Mouse (Mus musculus) testis, postnatal 14 days (tissue): Measurements from ENCODE around the gene Galntl6.
"Not testable (repeated sequence)": the region's sequence is repeated elsewhere in the genome, so short reads cannot be mapped to it uniquely, and the experiment has no call there.

Experiments
- DNase-seq: peaks from one replicate; pipeline ENCODE4 v3.0.0; 2021; ENCODE audit warnings: low spot score

The Galntl6 gene

DNA sequence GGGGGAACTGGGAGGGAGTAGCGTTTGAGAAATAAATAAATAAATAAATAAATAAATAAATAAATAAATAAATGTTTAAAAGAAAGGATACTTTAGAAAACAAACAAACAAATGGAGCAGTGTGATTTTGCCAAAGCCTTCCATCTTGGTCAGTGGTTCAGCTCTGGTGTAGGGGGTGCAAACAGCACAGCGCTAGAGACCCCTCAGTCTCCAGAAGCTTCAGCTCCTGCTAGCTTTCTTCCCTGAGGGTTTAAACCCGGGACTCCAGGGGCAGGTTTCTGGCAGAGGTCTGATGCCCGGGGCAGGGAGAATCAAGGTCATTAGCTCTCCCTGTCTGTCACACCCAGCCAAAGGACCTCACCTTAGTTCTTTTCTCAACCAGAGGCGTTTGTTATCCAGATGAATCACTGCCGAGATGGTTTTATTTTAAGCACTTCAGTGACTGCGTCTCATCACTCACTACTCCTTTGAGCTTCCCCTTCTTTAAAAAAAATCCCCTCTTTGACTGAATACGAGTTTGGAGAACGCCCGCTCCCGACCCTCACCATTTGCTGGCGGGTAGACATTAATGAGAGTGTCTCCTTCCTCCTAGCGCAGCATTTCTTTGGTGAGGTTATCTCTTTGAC is 1146.6 kb downstream of the Galntl6 start:
- DNase-seq = no peak

DNA sequence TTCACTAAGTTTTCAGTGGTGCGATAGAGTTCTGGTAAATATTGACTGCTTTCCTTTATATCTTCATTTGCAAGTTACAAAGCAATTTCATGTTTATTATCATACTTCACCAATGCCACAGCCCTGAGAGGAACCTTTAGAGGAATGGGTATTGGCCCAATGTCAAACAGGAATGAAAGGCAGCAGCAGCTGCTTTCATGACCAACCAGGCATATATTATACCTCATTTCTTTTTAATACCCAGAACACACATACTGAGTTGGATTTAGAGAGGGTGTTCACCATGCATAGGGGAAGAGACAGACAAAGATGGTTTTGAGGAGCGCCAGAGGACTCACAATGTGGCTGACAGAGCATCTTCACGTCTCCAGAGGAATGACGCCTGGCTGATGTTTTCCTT is 1147.2 kb downstream of the Galntl6 start:
- DNase-seq = no peak

DNA sequence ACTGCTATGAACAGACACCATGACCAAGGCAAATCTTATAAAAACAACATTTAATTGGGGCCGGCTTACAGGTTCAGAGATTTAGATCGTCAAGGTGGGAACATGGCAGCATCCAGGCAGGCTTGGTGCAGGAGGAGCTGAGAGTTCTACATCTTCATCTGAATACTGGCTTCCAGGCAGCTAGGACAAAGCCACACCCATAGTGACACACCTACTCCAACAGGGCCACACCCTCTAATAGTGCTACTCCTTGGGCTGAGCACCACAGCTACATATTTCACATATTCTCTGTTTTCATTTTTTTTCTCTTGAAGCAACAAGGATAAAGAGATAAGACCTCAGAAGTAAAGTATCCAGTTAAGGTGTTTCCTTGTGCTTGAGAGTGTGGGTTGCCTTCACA is 1149.8 kb downstream of the Galntl6 start:
- not testable (repeated sequence) for DNase-seq

DNA sequence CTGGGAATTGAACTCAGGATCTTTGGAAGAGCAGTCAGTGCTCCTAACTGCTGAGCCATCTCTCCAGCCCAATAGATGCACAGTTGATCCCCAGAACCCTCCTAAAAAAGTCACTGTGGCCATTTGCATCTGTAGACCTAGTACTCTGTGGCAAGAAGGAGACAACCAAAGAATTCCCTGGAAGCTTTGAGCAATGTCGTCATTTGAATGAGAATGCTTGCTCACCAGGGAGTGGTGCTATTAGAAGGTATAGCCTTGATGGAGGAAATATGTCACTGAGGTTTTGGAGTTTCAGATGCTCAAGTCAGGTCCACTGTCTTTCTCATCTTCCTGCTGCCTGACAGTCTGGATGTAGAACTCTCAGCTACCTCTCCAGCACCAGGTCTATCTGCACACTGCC is 1151.5 kb downstream of the Galntl6 start:
- DNase-seq = no peak

DNA sequence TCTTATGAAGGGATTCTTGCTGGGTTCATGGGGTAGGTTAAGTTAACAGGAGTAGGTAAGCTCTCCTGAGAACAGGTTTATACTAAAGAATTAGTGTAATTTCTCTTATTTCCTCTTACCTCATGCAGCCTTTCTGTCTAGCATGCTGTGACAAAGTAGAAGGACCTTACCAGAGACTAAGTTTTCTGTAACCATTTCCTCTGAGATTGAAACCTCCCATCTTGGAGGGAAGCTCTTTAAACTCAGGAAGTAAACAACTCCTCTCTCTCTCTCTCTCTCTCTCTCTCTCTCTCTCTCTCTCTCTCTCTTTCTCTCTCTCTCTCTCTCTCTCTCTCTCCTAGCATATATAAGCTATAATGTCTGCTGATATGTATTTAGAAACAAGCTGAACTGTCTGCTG is 1153.6 kb downstream of the Galntl6 start:
- no peak for DNase-seq

DNA sequence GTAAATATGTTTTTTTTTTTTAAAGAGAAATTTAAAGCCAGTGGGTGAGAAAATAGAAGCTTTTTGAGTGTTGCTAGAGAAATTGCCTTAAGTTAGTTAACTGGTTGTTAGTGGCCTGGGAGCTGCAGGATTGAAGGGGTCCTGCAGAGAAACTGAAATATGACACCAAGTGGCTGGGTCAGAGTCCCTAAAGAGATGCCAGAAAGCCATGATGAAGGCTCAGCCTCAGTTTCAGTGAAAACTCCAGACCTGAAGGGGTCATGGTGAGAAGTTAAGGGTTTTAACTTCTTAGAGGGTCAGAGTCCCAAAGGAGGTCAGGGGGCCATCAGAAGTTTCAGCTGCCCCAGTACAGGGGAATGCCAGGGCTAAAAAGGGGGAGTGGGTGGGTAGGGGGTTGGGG is 1155.0 kb downstream of the Galntl6 start:
- no peak for DNase-seq

DNA sequence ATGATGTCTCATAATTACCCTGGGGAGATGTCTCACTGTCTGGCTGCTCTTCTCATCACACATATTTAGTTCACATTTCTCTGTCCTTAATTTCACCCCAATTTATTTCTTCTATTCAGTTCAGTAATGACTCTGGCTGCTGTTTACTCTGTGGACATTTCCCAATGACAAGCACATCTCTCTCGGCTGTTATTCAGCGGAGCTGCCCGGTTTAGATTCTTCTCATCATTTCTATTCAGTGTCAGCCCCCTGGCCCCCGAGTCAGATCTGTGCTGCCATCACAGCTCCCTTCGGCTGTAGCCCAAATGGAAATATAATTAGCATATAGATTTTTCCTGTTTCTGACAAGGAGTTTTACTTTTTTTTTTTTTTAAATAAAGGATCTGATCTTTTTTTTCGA is 1158.4 kb downstream of the Galntl6 start:
- no peak for DNase-seq

DNA sequence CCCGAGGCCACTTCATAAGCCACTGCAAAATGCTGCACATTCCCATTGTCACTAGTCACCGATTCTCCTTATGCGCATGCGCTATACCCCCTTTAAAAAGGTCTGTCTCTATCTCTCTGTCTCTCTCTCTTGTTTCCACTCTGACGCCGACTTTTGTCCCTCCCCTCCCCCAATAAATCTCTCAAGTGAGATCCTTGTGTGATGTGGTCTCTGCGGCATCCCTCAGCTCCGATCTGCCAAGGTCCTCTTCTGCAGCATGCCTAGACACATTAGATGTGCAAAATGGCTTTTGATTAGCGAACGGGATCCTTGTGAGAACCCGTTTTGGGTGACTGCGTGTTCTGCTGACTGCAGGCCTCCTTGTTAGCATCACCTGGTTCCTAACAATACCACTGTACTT is 1168.8 kb downstream of the Galntl6 start:
- DNase-seq = no peak

DNA sequence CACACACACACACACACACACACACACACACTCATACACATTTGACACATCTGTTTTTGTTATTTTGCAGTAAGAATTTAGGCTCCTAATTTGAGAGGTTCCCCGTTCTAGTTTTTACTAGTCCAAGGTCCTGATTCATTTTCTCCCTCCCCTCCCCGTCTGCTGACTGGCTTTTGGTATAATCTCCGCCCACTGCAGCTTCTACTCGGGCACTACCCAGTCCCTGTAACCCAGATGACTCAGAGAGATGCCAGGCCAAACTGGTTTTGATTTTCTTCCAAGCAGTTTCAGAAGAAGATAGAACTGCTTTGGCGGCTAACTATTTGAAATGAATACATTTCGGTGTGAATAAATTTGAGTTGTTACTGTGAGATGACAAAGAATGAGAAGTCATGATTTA is 1170.5 kb downstream of the Galntl6 start:
- no peak for DNase-seq

DNA sequence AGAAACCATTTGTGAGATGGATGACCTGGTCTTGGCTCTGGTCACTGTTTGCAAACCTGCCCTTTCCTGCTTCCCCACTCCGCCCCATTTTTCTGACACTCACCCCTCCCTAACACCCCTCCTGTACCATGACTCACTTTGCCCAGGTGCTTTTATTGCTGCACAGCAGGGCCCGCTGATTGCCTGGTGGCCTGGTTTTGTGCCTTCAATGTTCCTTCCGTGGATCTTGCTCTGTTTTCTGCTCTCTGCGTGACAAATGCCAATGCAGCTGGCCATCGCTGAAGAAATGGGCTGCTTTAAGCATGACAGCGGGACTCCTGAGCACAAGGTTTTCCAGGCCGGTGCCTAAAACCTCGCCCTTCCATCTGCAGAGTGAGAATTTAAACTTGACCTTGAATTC is 1171.1 kb downstream of the Galntl6 start:
- no peak for DNase-seq

DNA sequence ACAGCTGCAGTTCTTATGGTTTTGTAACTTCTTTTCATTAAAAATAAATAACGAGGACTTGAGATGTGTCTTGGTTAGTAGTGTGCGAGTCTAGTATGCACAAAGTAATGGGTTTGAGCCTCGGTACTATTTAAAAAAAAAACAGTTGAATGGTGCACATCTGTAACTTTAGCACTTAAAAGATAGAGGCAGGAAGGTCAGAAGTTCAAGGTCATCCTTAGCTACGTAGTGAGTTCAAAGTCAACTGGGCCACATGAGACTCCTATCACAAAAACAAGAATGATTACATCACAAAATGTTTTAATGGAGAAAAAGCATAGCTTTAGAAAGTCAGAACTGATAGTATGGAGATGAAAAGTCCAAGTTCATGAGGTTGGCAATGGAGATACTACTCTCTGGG is 1175.2 kb downstream of the Galntl6 start:
- DNase-seq = no peak

DNA sequence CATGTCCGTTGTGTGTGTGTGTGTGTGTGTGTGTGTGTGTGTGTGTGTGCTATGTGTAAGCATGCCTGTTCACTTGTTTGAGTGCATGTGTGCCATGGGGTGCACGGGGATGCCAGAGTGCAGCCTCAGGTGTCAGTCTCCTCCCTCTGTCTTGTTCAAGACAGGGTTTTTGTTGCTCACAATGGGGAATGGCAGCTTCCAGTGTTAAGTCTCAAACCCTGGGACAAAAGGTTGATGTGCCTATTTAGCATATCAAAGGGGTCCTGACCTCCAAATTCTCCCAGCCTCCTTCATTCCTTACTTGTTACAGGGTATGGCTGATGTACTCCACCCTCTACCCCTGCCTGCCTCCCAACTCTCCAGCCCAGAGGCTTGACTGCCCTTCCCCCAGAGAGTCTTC is 1179.6 kb downstream of the Galntl6 start:
- no peak for DNase-seq

DNA sequence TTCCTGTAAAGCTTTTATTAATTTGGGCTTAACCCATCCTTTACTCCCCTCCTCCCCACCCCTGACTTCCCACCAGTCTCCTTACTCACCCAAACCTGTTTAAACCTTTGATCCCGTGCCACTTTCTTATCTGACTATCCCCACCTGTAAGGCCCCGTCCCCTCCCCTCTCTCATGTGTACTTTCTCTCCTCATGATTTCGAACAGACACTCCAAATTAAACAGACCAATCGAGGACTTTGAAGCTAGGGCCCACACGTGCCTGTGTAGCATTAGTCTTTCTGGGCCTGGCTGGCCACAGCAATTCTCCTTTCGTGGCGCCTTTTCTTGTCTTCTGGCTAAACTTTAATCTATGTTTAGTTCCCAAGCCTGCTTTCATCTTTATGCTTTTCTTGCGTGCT is 1180.8 kb downstream of the Galntl6 start:
- DNase-seq = no peak

DNA sequence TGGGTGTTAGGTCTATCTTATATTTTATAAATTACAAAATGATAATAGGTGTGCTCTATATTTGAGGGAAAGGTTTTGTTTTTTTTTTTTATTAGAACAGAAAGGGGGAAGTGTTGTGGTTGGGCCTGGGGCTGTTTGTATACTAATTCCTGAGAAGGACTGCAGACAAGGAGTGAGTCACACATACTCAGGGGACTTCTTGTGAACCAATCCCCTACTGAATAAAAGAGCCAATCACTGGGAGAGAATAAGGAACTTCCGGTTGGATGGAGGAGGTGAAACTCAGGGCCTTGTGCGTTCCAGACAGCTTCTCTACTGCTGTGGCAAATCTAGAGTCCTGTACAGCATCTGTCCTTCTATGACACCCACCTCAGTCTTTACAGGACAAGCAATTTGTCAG is 1184.2 kb downstream of the Galntl6 start:
- DNase-seq = no peak

DNA sequence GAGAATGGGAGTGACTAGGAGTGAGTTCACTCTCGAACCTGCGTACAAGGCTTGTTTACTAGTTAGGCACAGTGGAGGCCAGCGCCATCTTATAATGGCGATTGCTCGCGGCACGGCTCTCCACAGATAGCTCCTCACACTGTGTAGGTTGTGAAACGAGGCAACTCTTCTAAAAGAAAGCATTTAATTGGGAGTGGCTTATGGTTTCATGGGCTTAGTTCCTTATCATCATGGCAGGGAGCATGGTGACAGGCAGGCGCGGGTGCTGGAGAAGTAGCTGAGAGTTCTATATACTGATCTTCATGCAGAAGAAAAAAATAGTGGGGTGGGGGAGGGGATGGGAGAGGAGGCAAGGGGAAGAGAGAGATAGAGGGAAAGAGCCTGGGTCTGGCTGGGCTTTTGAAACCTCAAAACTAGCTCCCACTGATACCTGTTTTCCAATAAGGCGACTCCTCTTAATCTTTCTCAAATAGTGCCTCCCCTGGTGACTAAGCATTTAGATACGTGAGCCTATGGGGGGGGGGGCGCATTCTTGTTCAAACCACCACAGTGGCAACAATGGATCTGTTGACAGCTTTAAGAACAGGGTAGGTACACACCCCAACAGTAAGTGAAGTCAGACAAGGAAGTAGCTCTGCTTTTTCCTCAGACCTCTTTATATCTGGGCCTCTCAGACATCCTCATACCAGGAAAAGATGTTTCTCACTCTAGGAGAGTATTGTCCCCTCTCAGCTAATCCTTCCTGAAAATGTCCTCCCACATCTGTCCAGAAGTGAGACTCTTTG is 1187.4 kb downstream of the Galntl6 start:
- DNase-seq = no peak
